Mouse (Mus musculus): ENCODE data around the gene Trim30b. TPM values are rescaled to one million over a fixed set of nuclear protein-coding genes. Genes with fewer than 3 reads are reported as not detected.
"Not testable (repeated sequence)": the region's sequence is repeated elsewhere in the genome, so short reads cannot be mapped to it uniquely, and the experiment has no call there.

Gene Trim30b
- total RNA-seq (2021), result not detected
- long read RNA-seq, experiment 1, result 0 reads
- long read RNA-seq, experiment 2, result 0 reads

- DNase-seq, result no peak
- intact Hi-C loops (cut with DNase I), result no loop called here
Observed at GRCm38 (mm10) chr7:104369736-104370414, at the start of gene Trim30b. Gene Trim30b (minus strand): TSS chr7:104369884.

DNA sequence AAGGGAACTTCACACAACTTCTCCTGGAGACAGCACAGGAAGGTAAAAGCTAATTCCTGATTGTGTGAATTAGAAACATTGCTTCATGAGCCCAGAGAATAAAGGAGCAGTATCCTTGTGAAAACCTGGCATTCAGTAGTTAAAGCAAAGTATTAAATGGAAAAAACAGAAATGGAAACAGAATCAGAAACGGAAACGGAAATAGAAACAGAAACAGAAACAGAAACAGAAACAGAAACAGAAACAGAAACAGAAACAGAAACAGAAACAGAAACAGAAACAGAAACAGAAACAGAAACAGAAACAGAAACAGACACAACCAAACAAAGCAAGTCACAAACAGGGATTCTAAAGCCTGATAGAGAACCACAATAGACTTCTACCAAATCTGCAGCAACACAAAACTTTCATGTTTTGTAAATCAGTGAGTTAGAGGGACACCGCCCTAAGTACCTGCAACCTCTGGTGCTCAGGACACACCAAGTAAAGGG lies 34.8 kb upstream of the Trim30b start:
- intact Hi-C loops (cut with DNase I), result no loop called here
- no peak for DNase-seq

DNA sequence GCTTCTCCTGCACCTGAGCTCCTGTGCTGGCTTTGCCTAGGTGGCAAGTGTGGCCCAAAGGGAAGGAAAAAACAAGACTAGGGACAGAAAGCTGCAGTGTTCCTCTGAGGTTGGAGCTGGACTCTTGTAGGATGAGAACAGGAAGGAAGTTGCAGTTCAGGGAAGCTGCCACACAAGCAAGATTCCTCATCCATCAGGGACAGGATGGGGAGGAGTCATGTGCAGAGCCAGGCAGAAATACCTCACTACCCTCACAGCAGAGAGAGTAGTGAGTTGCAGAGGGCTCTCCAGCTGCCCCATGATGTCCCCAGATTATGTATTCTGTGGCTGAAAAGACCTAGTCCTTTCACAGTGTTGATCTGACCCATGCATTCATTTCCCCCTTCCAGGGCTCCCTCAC lies 31.5 kb upstream of the Trim30b start:
- intact Hi-C loops (cut with DNase I), result no loop called here
- no peak for DNase-seq

GRCm38 (mm10) chr7:104400698-104401097 lies 31.0 kb upstream of the Trim30b start, which contains the start of gene Trim30c:
Gene Trim30c (minus strand): TSS chr7:104400837.
- intact Hi-C loops (cut with DNase I), result no loop called here
- no peak for DNase-seq

DNA sequence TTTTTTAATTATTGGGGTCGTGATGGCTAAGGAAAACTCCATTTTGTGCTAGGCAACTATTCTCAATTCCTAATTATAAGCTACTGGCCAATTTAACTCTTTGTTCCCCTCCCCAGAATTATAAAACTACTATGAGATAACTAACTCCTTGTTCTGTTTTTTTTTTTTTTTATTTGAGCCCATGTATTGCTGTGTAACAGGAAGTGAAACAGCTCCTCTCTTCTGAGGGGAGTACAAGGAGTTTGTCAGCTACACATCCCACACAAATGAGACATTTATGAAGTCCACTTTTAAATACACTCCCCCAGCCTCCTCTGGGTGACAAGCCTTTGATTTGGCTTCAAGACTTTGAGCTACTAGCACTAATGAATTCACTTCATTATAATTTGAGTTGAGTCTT lies 28.8 kb upstream of the Trim30b start:
- DNase-seq, result no peak
- intact Hi-C loops (cut with DNase I), result no loop called here

DNA sequence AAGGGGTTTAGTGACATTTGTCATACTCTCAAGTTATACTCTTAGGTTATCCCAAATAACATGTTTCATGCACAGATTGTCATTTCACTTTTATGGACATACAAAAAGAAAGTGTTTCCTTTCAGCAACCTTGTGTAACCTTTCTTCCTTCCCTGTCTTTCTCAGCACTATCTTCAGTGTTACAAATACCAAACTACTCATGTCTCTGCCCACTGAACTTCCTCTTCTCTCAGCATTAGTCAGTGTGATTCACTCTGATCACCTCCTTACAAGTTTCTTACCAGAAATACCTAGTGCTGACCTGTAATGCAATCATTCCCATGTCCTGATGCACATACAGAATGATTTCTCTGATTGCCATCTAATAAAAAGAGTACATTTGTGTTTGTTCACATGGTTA lies 3.3 kb downstream of the Trim30b start:
- intact Hi-C loops (cut with DNase I), result no loop called here
- DNase-seq, result no peak

DNA sequence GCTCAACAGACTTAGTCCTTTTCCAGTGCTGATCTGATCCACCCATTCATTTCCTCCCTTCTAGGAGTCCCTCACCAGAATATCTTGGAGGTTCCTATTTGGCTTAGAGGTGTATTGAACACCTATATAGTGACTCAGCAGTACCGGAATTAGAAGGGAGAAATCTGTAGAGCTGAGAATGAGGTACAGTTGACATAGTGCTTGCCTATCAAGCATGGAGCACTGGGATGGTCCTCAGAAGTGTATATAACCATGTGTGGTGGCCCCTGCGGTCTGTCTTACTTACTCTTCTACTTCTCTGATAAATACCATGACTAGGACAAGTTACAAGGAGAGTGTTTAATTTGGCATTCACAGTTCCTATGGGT lies 16.1 kb downstream of the Trim30b start:
- intact Hi-C loops (cut with DNase I), result no loop called here
- DNase-seq, result no peak

GRCm38 (mm10) chr7:104352717-104353599 lies 16.7 kb downstream of the Trim30b start, which contains the start of gene Trim12c:
Gene Trim12c (minus strand): TSS chr7:104353362.
- peak; percentile 40 to 50 for DNase-seq
- intact Hi-C loops (cut with DNase I), result no loop called here

DNA sequence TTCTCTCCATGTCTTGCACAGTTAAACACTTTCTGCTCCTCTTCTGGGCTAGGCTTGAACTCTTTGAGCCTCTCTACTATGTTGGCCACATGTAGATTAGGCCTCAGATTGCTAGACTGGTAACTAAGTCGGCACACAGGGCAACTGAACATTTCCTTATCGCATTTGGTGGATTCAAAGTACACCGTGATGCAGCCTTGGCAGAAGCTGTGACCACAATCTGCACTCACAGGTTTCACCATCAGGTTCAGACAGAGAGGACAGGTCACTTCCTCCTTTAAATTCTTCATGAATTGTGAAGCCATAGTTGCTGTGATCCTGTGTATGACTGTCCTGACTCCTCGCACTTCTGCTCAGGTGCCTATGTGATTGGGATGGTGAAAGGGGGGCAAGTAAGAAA lies 21.6 kb downstream of the Trim30b start:
- intact Hi-C loops (cut with DNase I); DNase-seq: not testable (repeated sequence)

DNA sequence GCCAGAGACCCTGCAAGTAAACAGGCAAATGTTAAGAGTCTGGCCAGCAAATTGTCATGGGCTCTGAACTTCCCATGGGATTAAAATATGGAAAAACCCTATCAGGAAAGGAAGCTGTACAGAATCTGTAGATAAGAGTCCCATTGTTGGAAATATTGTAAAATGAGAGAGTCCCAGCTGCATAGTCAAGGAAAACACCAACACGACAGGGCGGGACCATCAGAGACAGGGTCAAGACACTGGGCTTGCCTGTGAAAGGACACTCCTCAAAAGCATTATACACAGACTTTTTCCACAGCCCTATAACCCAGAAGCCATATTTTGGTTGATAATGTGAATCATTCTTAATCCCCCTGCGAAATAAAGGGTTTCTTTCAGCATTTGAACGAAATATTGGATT lies 28.9 kb downstream of the Trim30b start:
- intact Hi-C loops (cut with DNase I); DNase-seq: not testable (repeated sequence)

DNA sequence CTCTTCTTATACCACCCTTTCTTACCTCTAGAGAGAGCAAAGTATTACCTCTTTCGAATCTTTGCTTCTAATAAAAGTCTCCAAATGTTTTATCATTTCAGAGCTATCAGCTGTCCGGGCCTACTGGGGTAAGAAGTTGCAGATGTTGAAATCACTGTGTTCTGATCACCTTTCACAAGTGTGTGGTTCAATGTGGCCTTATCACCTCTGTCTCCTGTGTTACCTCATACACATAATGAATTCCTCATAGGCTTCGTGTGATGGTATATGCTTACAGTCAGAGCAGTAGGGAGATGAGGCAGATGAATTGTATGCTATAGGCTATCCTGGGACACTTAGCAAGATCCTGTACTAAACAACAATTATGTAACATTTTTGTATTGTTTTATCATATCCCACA lies 34.1 kb downstream of the Trim30b start:
- intact Hi-C loops (cut with DNase I); DNase-seq: not testable (repeated sequence)

GRCm38 (mm10) chr7:104329171-104329570 lies 40.5 kb downstream of the Trim30b start, which contains the start of gene Trim34b:
Gene Trim34b (plus strand): TSS chr7:104329471.
- intact Hi-C loops (cut with DNase I); DNase-seq: not testable (repeated sequence)

GRCm38 (mm10) chr7:104322028-104322427 lies 47.7 kb downstream of the Trim30b start:
- intact Hi-C loops (cut with DNase I), result no loop called here
- no peak for DNase-seq

DNA sequence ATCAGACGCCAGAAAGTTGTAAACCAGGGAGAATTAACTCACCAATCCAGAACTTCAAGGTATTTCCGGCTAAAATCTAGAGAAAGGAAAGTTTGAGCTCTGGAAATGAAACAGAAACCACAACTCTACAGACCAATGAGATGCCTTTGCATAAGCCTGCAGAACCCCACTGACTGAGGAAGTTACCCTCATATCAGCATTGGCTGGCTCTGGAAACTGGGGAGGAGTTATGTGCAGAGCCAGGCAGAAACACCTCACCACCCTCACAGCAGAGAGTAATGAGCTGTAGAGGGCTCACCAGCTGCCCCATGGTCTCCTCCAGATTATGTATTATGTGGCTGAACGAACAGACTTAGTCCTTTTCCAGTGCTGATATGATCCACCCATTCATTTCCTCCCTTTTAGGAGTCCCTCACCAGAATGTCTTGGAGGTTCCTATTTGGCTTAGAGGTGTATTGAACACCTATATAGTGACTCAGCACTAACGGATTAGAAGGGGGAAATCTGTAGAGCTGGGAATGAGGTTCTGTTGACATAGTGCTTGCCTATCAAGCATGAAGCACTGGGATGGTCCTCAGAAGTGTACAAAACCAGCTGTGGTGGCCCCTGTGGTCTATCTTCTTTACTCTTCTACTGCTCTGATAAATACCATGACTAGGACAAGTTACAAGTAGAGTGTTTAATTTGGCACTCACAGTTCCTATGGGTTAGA lies 54.2 kb downstream of the Trim30b start, which contains the start of gene Trim12a:
Gene Trim12a, minus strand, starts transcription at position 98 of the 712 bp plus-strand sequence.
- intact Hi-C loops (cut with DNase I); DNase-seq: not testable (repeated sequence)

DNA sequence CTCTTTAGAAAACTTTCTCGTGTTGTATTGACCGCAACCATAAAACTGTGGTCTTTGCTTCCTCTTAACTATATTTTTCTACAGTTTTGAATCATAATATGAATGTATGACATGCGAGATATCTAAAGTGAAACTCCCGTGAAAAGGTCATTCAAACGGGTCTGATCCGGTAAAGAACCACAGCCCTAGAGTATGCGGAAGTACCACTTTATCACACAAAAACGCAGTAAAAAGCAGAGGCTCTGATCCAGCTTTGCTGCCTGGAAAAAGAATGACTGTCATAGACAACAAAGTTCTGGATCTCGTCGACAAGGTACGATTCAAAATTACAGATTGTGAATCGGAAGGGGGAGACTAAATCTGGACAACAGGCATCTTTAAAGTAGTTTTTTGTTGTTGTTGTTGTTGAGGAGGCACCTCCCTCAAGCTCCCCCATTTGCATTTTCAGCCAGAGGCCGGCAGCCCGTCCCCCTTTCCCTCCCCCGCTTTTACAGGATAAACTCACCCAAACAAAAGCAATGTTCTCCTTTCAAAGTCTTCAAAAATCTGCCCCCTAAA lies 54.8 kb downstream of the Trim30b start:
- no peak for DNase-seq
- intact Hi-C loops (cut with DNase I), result no loop called here

Other genes starting within 250 kb of the Trim30b start
- gene Ubqln5, start 240.1 kb downstream of the Trim30b start, total RNA-seq (2021), result not detected
- gene Olfr643, start 232.5 kb downstream of the Trim30b start, total RNA-seq (2021), result not detected
- gene Ubqln3, start 226.6 kb downstream of the Trim30b start, total RNA-seq (2021), result not detected
- gene Ubqlnl, start 219.3 kb downstream of the Trim30b start, total RNA-seq (2021), result not detected
- gene Olfm5, start 205.1 kb downstream of the Trim30b start, total RNA-seq (2021), result not detected
- gene Olfr648, start 186.5 kb downstream of the Trim30b start, total RNA-seq (2021), result not detected
- not detected for gene Olfr649, start 173.9 kb downstream of the Trim30b start, total RNA-seq (2021)
- under 1 TPM in 1 of 2 experiments, not detected in 1; 0.20 TPM for gene Trim6, start 151.1 kb downstream of the Trim30b start, total RNA-seq (2021)
- gene Trim34a, start 125.4 kb downstream of the Trim30b start, total RNA-seq (2021), result 1 to 10 TPM in 1 of 2 experiments, under 1 TPM in 1; 0.67 to 1.4 TPM
- under 1 TPM; 0.62 to 0.66 TPM for gene Trim5, start 81.8 kb downstream of the Trim30b start, total RNA-seq (2021)
- gene Trim12a, start 54.4 kb downstream of the Trim30b start, total RNA-seq (2021), result 1 to 10 TPM; 2.3 to 2.4 TPM
- gene Trim34b, start 40.4 kb downstream of the Trim30b start, total RNA-seq (2021), result under 1 TPM in 1 of 2 experiments, not detected in 1; 0.39 TPM
- gene Trim12c, start 16.5 kb downstream of the Trim30b start, total RNA-seq (2021), result 1 to 10 TPM; 1.8 to 2.0 TPM
- gene Trim30c, start 31.0 kb upstream of the Trim30b start, total RNA-seq (2021), result not detected
- 1 to 10 TPM in 1 of 2 experiments, under 1 TPM in 1; 0.77 to 1.2 TPM for gene Trim30a, start 95.3 kb upstream of the Trim30b start, total RNA-seq (2021)
- gene Trim30d, start 138.0 kb upstream of the Trim30b start, total RNA-seq (2021), result under 1 TPM; 0.20 to 0.30 TPM
- gene Olfr651, start 180.2 kb upstream of the Trim30b start, total RNA-seq (2021), result not detected
- not detected for gene Olfr652, start 191.0 kb upstream of the Trim30b start, total RNA-seq (2021)
- not detected for gene Olfr653, start 207.4 kb upstream of the Trim30b start, total RNA-seq (2021)
- not detected for gene Olfr654, start 217.1 kb upstream of the Trim30b start, total RNA-seq (2021)
- gene Olfr655, start 231.9 kb upstream of the Trim30b start, total RNA-seq (2021), result not detected
- gene Olfr656, start 244.1 kb upstream of the Trim30b start, total RNA-seq (2021), result not detected